Mouse (Mus musculus) ES-Bruce4 (cell line): Measurements from ENCODE around the gene Pttg1. TPM values are rescaled to one million over a fixed set of nuclear protein-coding genes. Genes with fewer than 3 reads are reported as not detected.

ENCODE experiments used
- H3K27ac ChIP-seq: 2 replicates; pipeline ENCODE4 v1.5.1; 2012; ENCODE audit warnings: low read length, inconsistent platforms; ENCODE audit not compliant: insufficient read depth
- H3K27me3 ChIP-seq: 2 replicates; pipeline ENCODE4 v1.6.1; 2012; ENCODE audit warnings: mild to moderate bottlenecking, low read length, inconsistent platforms; ENCODE audit not compliant: control insufficient read depth, poor library complexity, insufficient read depth, severe bottlenecking
- H3K36me3 ChIP-seq: 2 replicates; pipeline ENCODE4 v1.6.1; 2012; ENCODE audit warnings: inconsistent platforms, mild to moderate bottlenecking, low read length, moderate library complexity; ENCODE audit not compliant: control insufficient read depth, poor library complexity, insufficient read depth, severe bottlenecking
- H3K4me1 ChIP-seq: one replicate; pipeline ENCODE4 v1.8.1; 2011; ENCODE audit warnings: low read length; ENCODE audit not compliant: control insufficient read depth, insufficient read depth
- H3K4me3 ChIP-seq: 2 replicates; pipeline ENCODE4 v1.5.1; 2011; ENCODE audit warnings: low read depth, mild to moderate bottlenecking, low read length
- H3K9ac ChIP-seq: 2 replicates; pipeline ENCODE4 v1.6.1; 2012; ENCODE audit warnings: low read depth, mild to moderate bottlenecking, inconsistent platforms; ENCODE audit not compliant: poor library complexity, severe bottlenecking
- H3K9me3 ChIP-seq: replicated peaks from 2 replicates; pipeline ENCODE4 v1.6.1; 2012; ENCODE audit warnings: mild to moderate bottlenecking, low read length, inconsistent platforms; ENCODE audit not compliant: control insufficient read depth, poor library complexity, insufficient read depth, severe bottlenecking
- CTCF ChIP-seq: IDR thresholded peaks from one replicate; pipeline ENCODE4 v1.8.1; 2011; ENCODE audit warnings: low read depth, low read length
- EP300 ChIP-seq: IDR thresholded peaks from 2 replicates; pipeline ENCODE4 v1.6.1; 2011; ENCODE audit warnings: low read depth, low read length; ENCODE audit not compliant: insufficient read depth
- POLR2A ChIP-seq: IDR thresholded peaks from one replicate; pipeline ENCODE4 v1.8.1; 2011; ENCODE audit warnings: low read length; ENCODE audit not compliant: insufficient read depth
- polyA plus RNA-seq: library from polyadenylated mRNA; stranded (reverse); fragments of >200 nt; gene quantifications from 2 replicates; pipeline ENCODE4 v1.2.4, GENCODE M21; 2011; ENCODE audit warnings: low read depth; ENCODE audit not compliant: missing spikeins, insufficient read depth, insufficient read length

The Pttg1 gene
- polyA plus RNA-seq, 1 experiment, result 202 TPM

DNA sequence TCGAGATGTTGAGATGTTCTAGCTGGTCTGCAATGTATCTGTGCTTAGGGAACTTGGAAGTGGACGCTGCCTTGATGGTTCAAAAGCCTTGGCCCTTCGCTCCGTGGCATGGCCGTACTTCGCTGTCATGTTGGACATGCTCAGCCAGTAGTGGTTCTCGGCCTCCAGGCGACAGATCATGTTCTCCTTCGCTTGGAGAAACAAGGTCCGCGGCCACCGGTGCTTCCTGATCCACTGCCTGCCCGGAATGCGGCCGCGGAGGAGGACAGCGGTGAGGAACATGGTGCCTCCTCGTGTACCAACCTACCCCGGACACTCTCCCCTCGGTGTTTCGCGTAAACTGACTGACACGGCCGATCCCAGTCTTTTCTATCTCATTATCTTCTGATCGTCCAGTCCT lies 37.2 kb upstream of the Pttg1 start:
- 0 out of 2 replicates have a peak, but pooled peaks cover 2% of the 10 kb centered on the region for H3K9me3 ChIP-seq
- no peaks in the 10 kb centered on the region for H3K4me1 ChIP-seq

DNA sequence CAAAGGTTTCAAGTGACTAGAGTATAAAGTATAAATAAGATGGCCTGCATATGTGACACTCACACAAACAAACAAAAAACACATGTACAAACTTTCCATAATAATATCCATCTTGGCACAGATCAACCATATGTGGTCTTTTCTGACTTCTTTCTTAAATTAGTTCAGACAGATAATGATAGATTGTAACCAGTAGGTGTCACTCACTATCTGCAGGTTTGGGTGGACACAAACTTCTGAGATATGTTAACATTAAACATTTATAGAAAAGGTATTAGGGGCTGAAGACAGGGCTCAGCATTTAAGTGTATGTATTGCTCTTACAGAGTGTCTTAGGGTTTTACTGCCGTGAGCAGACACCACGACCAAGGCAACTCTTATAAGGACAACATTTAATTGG lies 26.2 kb upstream of the Pttg1 start:
- TF ChIP-seq EP300 (no peak), CTCF (no peak), POLR2A (no peak)
- H3K9ac ChIP-seq, result no peak overlapping the region
- no peak overlapping the region for H3K4me3 ChIP-seq
- no peaks in the 10 kb centered on the region for H3K27me3 ChIP-seq
- no peaks in the 10 kb centered on the region for H3K9me3 ChIP-seq
- no peaks in the 10 kb centered on the region for H3K4me1 ChIP-seq
- no peak overlapping the region for H3K27ac ChIP-seq
- H3K36me3 ChIP-seq, result no peaks in the 10 kb centered on the region

More for the DNA sequence above, 37.2 kb upstream of the Pttg1 start:
- H3K36me3 ChIP-seq, result no peaks in the 10 kb centered on the region
- no peak overlapping the region for H3K4me3 ChIP-seq
- no peak overlapping the region for H3K27ac ChIP-seq
- H3K9ac ChIP-seq, result no peak overlapping the region
- TF ChIP-seq CTCF, result no peak
- no peak for TF ChIP-seq EP300
- no peak for TF ChIP-seq POLR2A
- H3K27me3 ChIP-seq, result no peaks in the 10 kb centered on the region

DNA sequence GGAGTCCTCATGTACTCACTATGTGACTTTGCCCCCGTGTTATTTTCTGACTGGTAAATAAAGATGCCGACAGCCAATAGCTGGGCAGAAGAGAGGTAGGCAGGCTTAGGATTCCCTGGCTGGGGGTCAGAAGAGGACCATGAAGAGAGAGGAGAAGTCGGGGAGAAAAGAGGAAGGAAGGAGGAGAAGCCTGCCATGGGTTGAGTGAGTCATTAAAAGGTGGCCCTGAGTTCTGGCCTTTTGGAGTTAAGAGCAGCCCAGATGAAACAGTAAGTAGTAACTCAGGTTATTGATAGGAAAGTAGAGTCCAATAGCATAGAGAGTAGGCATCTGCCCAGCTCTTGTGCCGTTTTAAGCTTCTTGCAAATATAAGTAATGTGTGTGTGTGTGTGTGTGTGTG lies 25.3 kb upstream of the Pttg1 start:
- Histone ChIP-seq H3K36me3 (peaks cover 2% of the 10 kb centered on the region), H3K9me3 (no peaks in the 10 kb centered on the region), H3K27me3 (no peaks in the 10 kb centered on the region), H3K27ac (no peak overlapping the region), H3K4me3 (no peak overlapping the region), H3K9ac (no peak overlapping the region), H3K4me1 (no peaks in the 10 kb centered on the region)
- TF ChIP-seq CTCF (no peak), POLR2A (no peak), EP300 (no peak)

DNA sequence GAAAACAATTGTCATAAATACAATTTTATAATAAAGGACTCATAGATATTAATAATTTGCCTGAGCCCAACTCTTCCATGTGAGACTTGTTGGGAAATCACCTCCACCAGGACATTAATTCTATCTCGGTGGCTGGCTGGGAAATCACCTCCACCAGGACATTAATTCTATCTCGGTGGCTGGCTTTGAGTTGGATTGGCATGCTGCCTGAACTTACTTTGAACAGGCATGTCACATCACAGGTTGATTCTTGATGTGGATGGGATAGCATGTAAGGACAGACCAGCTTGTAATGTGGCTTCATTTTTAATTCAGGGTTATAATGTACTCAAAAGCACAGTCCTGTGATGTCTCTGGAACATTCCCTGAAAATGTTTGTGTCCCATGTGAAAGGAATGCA lies 23.9 kb upstream of the Pttg1 start:
- no peaks in the 10 kb centered on the region for H3K27me3 ChIP-seq
- no peak overlapping the region for H3K4me3 ChIP-seq
- no peaks in the 10 kb centered on the region for H3K9me3 ChIP-seq
- no peak for TF ChIP-seq CTCF
- no peak overlapping the region for H3K27ac ChIP-seq
- H3K36me3 ChIP-seq, result peaks cover 15% of the 10 kb centered on the region
- no peaks in the 10 kb centered on the region for H3K4me1 ChIP-seq
- H3K9ac ChIP-seq, result no peak overlapping the region

DNA sequence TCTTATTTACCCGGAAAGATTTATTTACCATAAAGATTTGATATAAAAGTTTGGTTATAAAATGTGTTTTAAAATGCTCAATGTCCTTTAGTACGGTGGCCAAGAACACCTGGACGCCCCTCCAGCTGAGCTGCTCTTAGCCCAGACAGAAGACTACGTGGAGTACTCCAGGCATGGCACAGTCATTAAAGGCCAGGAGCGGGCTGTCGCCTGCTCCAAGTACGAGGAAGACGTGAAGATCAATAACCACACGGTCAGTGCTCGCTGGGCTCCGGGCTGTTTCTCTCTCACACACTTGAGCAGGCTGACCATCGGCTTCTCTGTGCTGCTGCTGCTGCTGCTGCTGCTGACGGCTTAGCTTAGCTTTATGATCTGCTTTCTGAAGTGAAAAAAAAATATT lies 17.1 kb upstream of the Pttg1 start:
- Histone ChIP-seq H3K9me3 (no peaks in the 10 kb centered on the region), H3K9ac (no peak overlapping the region), H3K4me1 (no peaks in the 10 kb centered on the region), H3K36me3 (peaks cover 71% of the 10 kb centered on the region), H3K4me3 (no peak overlapping the region), H3K27ac (no peak overlapping the region), H3K27me3 (no peaks in the 10 kb centered on the region)
- TF ChIP-seq POLR2A (no peak), EP300 (no peak), CTCF (no peak)

DNA sequence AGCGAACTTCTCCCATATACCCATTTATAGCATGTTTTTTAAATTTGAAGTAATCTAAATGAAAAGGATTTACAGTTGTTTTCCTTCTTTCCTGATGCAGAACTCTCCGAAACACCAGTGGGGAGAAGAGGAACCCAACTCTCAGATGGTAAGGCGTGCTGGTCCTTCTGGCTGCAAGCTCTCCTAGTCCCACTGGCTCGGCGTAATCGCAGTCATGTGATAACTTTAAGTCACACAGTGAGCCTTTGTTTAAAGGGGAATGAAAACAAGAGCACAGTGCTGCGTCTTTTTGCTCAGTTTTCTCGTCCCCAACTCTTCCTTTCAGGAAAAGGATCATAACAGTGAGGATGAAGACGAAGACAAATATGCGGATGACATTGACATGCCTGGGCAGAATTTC lies 15.1 kb upstream of the Pttg1 start:
- no peak overlapping the region for H3K4me3 ChIP-seq
- TF ChIP-seq EP300 (no peak), POLR2A (no peak)
- H3K36me3 ChIP-seq, result peaks cover 76% of the 10 kb centered on the region

DNA sequence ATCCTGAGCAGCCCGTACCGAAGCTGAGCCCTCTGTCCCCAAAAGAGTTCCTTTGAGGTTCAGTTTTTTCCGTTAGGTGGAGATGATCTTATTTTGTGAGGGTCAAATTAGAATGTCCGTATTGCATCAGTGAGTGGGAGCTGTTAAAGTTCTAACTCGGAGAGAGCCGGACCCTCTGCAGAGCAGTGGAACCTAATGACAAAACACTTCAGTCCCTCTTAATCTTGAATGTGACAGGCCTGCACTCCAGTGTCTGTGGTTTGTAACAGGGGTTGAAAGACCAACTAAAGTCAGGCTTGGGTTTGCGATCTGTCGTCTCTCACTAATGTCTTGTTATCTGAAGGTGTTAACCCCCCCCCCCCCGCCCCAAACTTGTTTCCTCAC lies 8.0 kb upstream of the Pttg1 start:
- Histone ChIP-seq H3K9me3 (no peaks in the 10 kb centered on the region), H3K27me3 (no peaks in the 10 kb centered on the region), H3K4me1 (no peaks in the 10 kb centered on the region), H3K36me3 (peaks cover 15% of the 10 kb centered on the region), H3K27ac (no peak overlapping the region), H3K9ac (peak overlapping the region; percentile 81), H3K4me3 (peak overlapping the region; percentile 90)
- TF ChIP-seq POLR2A (no peak), EP300 (no peak), CTCF (no peak)

More for the DNA sequence above, 15.1 kb upstream of the Pttg1 start:
- Histone ChIP-seq H3K27me3 (no peaks in the 10 kb centered on the region), H3K9ac (no peak overlapping the region), H3K4me1 (no peaks in the 10 kb centered on the region), H3K27ac (no peak overlapping the region), H3K9me3 (no peaks in the 10 kb centered on the region)
